Mouse (Mus musculus) left cerebral cortex, adult 8-10 months (tissue): ENCODE results near the gene Mcm3. TPM values are rescaled to one million over a fixed set of nuclear protein-coding genes. Genes with fewer than 3 reads are reported as not detected.

Experiments
- DNase-seq, 2 experiments: peaks; one replicate each; pipeline ENCODE4 v3.0.0; 2022; ENCODE audit warnings: low spot score in 2 of 2
- total RNA-seq, 4 experiments: library from RNA; stranded (reverse); gene quantifications; 2 replicates each; pipeline ENCODE4 v1.2.4; 2022

The Mcm3 gene
- total RNA-seq, result 1 to 10 TPM; 2.7 to 5.1 (median 4.4) TPM

DNA sequence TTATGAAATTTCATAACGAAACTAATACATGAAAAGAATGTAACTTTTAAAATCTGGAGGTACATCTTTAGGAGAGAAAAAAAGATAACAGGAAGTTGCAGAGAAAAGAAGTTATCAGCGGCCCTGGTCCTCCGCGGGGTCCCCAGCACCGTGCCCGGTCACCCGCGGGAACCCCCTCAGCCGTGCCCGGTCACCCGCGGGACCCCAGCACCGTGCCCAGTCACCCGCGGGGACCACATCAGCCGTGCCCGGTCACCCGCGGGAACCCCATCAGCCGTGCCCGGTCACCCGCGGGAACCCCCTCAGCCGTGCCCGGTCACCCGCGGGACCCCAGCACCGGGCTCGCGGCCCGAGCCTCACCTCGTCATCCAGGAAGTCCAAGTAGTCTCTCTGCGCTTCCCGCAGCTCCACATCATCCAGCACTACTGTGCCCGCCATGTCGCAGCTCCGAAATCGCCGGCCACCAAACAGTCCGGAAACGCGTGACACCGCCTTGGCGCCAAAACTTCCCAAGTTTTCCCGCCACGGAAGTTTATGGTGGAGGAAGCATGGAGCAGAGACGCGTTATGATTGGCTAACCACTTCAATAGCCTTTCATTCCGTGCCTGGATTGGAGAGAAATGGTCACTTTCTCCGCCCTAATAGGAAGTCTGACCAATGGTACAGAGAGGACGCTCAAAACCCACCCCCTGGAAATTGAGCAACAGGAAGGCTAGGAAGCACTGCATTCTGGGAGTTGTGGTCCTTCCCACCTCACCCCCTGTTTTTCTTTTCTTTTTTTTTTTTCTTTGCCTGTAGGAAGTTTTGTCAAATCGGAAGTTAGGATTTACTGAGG is at the start of gene Mcm3:
TSS of gene Mcm3 (minus strand) at position 542 of the 835 bp plus-strand sequence.
- peak; percentile 72 to 94 for DNase-seq

DNA sequence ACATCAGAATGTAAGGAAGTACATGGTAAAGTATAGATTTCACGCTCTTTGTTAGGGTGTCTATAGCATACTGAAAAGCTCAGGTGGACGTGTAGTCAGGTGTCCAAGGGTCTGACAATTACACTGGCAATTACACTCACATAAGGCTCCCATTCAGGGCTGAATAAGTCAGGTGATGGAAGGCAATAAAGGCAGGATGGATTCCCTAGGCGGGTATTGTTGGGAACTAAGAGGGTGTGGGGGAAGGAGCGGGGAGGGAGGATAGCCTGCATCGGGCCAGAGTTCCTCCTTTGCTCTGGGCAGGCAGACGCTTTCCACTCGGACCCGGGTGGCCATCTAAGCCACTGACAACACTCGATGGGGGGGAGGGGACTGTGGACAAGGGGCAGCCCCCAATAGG is 47.9 kb upstream of the Mcm3 start:
- DNase-seq, result no peak

DNA sequence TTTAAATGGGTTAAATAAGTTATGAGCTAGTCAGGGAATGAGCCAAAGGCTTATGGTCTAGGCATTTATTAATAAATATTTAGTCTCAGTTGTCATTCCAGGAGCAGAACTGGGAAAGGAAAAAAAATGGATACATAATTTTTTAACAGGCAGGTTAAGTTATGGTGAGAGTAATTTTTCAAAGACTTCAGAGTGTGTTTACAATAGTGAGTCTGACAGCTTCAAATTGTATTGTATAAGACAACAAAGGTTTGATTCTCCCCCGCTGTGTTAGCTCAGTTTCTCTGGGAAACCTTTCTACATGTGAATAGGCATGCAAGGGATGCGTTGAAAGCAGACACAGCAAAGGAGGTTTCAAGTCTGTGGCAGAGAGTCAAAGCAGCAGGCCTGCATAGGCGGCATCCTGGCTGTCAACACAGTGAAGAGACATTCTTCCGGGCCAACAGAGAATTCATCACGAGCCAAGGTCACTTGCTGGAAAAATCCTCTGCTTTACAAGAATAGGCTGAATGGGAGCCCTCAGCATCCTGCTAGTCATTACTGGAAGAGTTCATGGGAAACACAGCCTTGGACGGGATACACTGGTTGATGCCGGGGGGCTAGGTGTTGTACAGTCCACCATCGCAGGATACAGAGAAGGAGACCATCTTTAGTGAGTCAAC is 47.3 kb upstream of the Mcm3 start:
- no peak for DNase-seq

DNA sequence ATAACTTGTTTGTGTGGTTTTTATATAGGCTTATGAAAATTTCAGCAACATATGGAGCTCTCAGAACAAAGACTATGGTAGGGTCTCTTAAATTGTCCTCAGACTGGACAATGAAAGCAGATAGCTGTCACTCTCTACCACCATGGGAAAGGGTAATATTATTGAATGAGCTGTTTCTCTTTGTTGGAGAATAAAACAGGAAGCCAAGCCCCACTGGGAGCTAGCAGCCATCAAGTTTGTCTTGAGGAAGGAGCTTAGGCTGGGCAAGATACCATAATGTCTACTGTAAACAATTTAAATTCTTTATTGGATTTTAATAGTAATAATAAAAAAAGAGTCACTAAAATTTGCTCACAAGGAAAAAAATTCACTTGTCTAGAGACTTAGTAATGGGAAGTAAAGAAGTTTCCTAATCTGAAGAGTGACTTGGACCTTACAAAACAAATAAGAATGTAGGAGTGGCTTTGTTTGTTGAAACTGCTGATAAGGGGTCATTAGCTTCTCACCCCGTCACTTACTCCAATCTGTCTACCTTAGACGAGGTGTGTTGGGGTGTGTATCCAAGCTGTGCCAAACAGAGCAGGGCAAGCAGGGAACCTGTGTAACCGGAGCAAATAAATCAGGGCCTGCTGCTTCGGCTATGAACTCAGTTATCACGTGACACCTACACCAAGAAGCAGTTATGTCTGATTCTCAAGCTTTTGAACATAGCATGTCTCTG is 43.5 kb upstream of the Mcm3 start:
- DNase-seq, result no peak

DNA sequence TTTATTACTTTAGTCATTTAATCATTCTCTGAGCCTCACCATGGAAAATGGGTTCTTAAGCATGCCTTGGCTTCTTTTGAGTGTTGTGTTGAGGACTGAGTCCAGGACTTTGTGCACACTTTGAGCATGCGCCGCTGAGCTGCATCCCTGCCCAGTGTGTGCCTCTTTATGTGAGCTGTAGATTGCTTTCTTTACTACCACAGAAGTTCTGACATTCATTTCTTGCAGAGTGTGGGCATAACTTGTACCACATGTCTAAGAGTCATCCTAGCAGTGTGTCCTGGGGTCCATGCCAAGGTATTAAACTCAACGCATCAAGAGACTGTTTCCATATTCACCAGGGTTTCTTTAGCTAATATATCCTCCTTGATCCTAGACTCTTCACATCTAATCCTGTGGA is 41.8 kb upstream of the Mcm3 start:
- DNase-seq, result no peak

DNA sequence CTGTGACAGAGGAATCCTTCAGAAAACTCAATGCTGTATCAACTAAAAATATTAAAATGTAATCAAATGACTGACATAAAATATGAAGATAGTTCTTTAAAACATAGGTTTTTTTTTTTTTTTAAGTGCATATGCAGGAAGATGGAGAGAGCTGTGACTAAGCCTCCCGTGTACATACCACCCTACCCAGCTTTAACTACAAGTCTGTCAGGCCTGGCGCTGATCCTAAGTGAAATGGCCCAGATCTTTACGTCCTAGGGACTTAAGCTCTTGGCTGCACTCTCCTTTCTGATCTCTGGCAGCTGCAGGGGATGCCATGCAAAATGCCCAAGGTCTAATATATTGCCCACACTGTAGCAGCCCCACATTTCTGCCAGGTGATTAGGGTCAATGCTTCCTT is 40.7 kb upstream of the Mcm3 start:
- no peak for DNase-seq

DNA sequence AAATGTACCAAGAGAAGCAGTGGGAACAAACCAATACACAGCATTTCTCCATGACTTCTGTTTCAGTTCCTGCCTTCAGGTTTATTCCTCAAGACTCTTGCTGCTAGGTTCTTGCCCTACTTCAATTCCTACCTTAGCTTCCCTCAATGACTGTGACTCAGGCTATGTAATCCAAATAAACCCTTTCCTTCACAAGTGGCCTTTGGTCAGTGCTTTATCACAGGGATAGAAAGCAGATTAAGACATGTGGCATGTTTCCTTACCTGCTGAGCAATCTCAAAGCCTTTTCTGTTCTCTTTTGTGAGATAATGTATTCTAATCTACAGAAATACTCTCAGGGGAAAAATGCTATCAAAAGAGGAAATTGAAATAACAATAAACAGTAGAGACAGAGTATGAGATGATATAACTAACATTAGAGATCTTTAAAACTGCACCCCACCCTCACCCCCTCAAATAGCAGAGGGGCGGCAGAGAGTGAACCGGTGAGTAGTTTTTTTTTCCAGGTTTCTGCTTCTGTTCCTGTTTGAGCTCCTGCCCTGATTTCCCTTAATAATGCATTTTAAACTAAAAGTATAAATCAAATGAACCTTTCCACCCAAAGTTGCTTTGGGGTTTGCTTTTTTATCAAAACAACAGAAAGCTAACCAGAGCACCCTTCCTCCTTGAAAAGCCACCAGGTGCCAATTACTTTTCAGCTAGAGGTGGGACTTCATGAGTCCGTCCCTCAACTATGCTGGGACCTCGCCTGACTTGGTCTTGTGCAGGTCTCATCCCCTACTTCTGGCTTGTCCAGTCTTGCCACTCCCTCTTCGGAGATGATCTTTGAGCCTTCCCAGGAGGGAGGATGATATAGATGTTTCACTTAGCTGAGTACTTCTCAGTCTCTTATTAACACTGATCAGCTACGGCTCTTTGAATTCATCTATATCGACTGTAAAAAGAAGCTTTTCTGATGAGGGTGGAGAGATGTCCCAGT is 37.1 kb upstream of the Mcm3 start:
- no peak for DNase-seq

DNA sequence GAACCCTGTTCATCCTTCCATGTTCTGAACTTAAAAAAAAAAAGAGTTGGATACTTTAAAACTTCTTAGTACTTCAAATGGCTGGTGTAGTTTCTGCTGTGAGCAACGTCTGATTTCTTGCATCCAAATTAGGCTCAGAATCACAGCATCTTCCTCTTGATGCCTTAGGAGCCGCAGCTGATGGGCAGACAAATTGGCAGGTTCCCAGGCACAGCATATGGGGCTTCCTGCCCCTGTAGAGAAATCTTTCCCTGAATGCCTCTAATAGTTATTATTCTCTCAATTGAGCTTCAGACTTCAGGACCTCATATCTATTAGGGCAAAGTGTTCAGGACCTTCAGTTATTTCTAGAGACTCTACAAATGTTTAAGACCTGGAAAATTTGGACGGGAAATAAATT is 19.8 kb upstream of the Mcm3 start:
- DNase-seq, result no peak

DNA sequence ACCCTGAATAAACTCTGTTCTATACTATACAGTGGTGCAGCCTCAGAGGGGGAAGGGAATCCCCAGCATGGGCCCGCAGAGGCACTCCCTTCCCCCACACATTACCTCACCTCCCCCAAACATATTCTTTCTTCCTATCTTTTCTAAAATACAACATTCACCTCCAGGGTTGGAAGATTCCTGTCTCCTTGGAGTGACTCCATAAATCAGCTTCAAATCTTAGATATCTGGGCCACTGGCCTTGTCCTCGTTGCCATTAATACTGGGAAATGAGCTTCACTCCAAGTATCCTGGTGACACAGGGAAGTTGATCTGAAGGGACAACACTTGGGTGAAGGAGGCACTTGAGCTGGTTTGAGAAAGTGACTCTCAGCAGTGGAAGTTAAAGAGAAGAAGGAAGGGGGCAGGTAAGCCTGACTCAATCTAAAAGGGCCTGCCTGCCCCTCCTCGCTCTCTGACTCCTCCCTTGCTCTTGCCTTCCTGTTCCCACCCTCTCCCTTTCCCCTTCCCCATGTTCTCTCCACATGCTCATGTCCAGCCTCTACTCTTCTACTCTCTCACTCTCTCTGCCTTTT is 16.5 kb upstream of the Mcm3 start:
- no peak for DNase-seq

DNA sequence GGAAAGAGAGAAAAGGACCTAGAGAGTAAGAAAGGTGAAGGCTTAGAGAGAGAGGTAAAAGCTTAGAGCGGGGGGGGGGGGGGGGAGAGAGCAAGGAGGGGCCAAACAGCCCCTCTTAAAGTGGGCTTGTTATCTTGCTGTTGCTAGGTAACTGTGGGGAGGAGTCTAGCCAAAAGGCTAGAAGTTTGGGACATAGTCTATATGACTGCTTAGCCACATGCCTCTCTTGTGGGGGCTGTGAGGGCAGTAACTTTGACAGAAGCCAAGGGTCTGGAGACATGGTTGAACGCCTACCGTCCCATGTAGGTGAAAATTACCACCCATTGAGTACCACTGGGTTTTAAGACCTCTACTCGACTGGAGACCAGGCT is 13.0 kb upstream of the Mcm3 start:
- no peak for DNase-seq

DNA sequence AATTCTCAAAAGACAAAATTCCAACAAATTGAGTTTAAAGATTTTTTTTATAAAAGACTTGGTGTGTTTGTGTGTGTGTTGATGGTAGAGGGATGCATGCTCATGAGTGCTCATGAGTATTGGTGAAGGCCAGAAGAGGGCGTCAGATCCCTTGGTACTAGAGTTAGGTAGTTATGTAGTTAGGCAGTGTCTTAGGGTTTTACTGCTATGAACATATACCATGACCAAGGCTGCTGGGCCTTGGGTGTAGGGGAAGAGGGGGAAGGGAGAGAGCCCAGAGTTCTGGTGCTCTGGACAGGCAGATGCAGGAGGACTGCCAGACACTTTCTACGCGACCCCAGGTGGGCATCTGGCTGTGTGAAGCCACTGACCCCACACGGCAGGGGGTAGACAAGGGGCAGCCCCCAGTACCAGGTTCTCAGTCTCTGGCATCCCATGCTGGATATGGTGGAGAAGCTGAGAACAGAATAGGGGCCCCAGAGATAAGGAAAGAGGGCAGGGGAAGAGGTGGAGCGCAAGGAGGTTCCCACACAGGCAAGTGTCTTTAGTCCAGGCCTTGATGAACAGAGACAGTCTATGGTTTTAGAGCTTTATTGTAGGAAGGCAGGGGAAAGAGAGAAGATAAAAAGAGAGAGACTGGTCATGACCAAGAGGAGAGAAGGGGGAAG is 12.5 kb upstream of the Mcm3 start:
- no peak for DNase-seq

DNA sequence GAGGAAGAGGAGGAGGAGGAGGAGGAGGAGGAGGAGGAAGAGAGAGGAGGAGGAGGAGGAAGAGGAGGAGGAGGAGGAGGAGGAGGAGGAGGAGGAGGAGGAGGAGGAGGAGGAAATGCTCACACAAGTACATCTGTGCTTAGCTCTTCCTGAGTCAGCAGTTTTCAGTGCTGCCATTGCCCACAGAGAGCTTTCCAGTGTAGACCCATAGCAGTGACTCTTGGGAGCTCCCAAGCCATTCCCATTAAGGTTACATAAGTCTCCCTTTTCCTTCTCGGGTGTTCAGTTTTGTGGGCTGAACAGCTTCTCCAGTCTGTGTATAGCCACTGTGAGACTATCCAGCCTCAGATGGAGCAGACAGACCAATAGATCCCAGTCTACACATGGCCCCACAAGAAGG is 10.4 kb upstream of the Mcm3 start:
- DNase-seq, result no peak

DNA sequence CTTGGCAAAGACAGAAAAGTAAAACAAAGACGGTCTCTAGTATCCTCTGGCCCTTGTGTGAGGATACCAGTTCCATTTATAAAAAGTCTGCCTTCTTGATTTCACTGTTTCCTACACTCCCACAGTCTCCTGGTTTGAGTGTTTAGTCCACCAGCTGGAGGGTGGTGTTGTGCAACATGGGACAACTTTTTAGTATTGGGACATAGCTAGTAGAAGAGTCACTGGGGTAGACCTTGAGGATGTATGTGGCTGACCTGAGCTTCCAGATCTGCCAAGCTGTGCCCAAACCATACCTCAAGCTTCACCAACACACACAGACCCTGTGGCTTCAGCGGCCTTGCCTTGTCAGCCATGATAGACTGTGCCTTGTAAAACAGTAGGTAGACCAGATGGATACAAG is 7.9 kb upstream of the Mcm3 start:
- DNase-seq, result no peak

DNA sequence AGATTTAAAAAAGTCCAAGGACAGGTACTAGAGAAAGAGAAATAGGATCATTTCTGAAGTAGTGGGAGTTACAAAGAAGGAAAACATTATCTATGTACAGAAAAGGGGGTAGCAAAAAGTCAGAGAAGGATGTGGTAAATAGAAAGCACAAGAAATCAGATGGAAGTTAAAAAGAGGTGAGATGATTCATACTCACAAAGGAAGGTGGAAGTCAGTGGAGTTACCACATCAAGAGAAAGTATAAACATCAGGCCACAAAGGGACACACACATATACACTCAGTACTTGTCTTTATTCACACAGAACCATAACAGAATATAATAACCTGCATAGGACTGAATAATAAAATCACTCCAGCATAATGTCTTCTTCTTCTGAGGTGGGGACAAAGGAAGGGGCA is 4.9 kb upstream of the Mcm3 start:
- DNase-seq, result no peak

DNA sequence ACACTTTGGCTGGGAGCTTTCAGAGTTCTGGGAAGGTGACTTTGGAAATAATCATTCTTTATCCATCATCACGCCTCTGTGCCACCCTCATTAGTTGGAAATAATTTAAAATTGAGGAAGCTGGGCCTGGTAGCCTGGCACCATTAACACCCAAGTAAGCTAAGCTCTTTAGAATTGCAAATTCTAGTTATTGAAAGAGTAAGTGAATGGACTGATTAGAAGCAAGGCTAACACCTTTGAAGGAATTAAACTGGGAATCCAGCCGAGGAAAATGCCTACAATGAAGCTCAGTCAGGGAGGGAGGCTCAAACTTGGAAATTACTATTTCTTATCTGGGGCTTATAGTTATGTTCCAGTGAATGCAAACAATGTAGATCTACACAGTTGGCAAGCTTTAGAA is 3.8 kb upstream of the Mcm3 start:
- no peak for DNase-seq

DNA sequence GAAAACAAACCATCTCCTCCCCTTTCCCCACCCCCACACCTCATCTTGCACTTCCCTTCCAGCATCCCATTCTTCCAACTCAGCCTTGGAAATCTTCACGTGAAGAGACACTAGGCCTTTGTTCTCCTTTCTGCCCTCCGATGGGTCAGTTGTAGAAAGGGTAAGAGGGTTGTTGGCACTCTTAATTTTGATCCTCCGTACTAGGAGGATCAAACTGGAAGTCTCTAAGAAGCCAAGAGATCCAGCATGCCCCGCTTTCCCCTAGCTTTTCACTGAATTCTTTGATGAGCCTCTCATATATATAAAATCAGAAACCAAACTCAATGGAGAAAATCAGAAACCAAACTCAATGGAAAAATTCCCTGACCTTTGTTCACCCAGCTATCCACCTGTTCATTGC is 3.4 kb upstream of the Mcm3 start:
- DNase-seq, result no peak

DNA sequence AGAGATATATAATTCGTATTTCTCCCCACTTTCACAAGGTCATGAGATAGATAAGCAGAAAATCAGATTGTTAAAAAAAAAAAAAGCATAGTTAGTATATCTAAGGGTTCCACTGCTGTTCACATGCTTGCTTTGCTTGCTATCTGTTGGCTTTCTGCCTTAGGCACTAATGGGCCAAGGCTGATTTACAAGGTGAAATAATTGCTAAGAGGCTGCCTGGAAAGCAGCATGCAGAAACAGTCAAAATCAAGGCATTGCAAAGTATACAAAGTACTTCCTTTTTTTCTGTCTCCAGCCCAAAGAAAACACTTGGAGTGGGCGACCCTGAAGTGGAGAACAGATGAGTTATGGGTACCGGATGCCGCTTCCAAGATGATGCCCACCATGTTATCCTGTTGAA is 847 bp upstream of the Mcm3 start:
- DNase-seq, result no peak

DNA sequence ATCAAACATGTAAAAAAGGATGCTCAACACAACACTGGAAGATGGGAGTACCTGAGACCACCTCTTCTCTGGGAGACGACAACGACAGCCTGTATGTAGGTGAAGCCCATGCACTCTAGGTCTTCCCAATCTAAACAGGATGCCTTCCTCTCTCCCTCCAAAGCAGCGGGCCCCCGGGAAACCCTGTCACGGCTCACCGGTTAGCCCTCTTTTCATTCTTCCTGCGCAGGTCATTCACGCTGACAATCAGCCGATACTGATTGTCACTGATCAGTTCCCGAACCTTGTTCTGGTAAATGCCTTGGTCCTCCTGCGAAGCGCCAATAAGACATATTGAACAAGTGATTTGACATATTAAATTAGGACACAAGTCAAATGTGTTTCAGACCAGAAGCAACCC is 2.5 kb downstream of the Mcm3 start:
- DNase-seq, result no peak

DNA sequence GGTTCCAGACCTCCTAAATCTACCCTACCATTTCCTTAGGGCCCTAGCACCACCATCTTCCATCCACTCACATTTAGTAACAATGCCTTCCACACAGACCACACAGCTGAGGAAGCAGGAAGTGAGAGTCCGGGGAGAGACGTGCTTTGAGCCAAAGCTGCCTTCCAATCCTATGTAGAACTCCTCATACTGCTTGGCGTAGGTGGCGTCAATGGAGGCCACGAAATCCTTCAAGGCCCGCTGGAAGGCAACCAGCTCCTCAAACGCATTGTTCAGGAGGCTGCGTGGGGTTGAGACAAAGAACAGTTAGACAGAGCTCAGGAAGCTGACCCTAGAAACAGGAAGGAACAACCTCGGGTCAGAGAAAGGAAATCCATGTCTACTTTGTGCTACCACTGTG is 2.9 kb downstream of the Mcm3 start:
- DNase-seq, result no peak

DNA sequence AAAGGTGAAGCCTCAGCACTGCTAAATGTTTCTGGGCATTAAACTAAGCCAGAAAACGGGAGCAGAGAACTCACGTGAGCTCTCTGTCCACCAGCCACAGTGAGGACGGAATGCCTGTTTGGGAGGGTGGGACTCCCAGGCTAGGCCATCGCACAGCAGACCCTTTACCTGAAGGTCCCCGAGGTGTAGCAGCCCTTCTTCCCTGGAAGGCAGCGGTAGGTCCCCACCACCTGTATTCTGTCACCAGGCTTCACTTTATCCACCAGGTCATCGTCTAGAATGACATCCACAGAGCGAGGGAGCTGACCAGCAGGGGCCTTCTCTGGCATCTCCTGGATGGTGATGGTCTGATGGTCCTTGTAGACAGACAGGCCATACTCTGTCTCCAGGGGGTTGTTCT is 5.6 kb downstream of the Mcm3 start:
- no peak for DNase-seq
